Mouse (Mus musculus) neutrophil, adult 5-6 weeks (primary cell): ENCODE data around the gene Mycbpap. TPM values are rescaled to one million over a fixed set of nuclear protein-coding genes. Genes with fewer than 3 reads are reported as not detected.

ENCODE experiments used
- ATAC-seq: fragments of 151-379, 151-347 bp; 2 replicates; pipeline ENCODE4 v1.8.0; 2017; ENCODE audit warnings: mild to moderate bottlenecking, moderate TSS enrichment; ENCODE audit not compliant: insufficient number of reproducible peaks, poor library complexity, low FRiP score, severe bottlenecking; ENCODE audit errors: extremely low read depth
- total RNA-seq: library from RNA; stranded (forward); fragments of 200-1000 nt; gene quantifications from 2 replicates; pipeline ENCODE4 v1.2.3, GENCODE M21; 2017

The Mycbpap gene
- total RNA-seq, 1 experiment from 2014 or later: not detected

- ATAC-seq: no peak
Measured at GRCm38 (mm10) chr11:94466333-94466855, 55.1 kb downstream of the Mycbpap start.

- ATAC-seq: no peak
Measured at GRCm38 (mm10) chr11:94464170-94464569, 57.4 kb downstream of the Mycbpap start.

- ATAC-seq: no peak
Measured at GRCm38 (mm10) chr11:94461856-94462255, 59.7 kb downstream of the Mycbpap start.

GRCm38 (mm10) chr11:94457001-94457400, 64.5 kb downstream of the Mycbpap start:
- ATAC-seq: no peak

- no peak for ATAC-seq
Measured at GRCm38 (mm10) chr11:94456347-94456746, 65.2 kb downstream of the Mycbpap start.

GRCm38 (mm10) chr11:94455161-94455820, 66.3 kb downstream of the Mycbpap start:
- ATAC-seq: no peak

- no peak for ATAC-seq
Measured at GRCm38 (mm10) chr11:94454756-94455155, 66.8 kb downstream of the Mycbpap start.

Other genes with a start within 250 kb of the Mycbpap start
- 2.2 TPM in 1 of 2 replicates, not detected in the other for gene Gm21885, start 239.9 kb downstream of the Mycbpap start, total RNA-seq
- gene Luc7l3, start 199.8 kb downstream of the Mycbpap start, total RNA-seq: 241 and 265 TPM in 2 replicates
- gene Ankrd40, start 193.7 kb downstream of the Mycbpap start, total RNA-seq: 68.3 and 73.1 TPM in 2 replicates
- 0.86 and 1.2 TPM in 2 replicates for gene Abcc3, start 128.7 kb downstream of the Mycbpap start, total RNA-seq
- gene Cacna1g, start 47.5 kb downstream of the Mycbpap start, total RNA-seq: not detected in 2 replicates
- not detected in 2 replicates for gene Spata20, start 35.6 kb downstream of the Mycbpap start, total RNA-seq
- gene Epn3, start 21.8 kb downstream of the Mycbpap start, total RNA-seq: 2.0 and 2.4 TPM in 2 replicates
- gene Rsad1, start 27.5 kb upstream of the Mycbpap start, total RNA-seq: 2.3 and 3.3 TPM in 2 replicates
- 0.23 and 0.25 TPM in 2 replicates for gene Chad, start 43.3 kb upstream of the Mycbpap start, total RNA-seq
- gene Acsf2, start 80.1 kb upstream of the Mycbpap start, total RNA-seq: 19.8 and 22.8 TPM in 2 replicates
- gene Lrrc59, start 108.0 kb upstream of the Mycbpap start, total RNA-seq: 37.4 and 38.2 TPM in 2 replicates
- 8.6 and 13.8 TPM in 2 replicates for gene Mrpl27, start 132.0 kb upstream of the Mycbpap start, total RNA-seq
- 0.47 and 1.8 TPM in 2 replicates for gene Eme1, start 132.2 kb upstream of the Mycbpap start, total RNA-seq
- gene Xylt2, start 155.8 kb upstream of the Mycbpap start, total RNA-seq: 7.2 and 8.7 TPM in 2 replicates
- not detected in 2 replicates for gene Gm11541, start 182.8 kb upstream of the Mycbpap start, total RNA-seq
- not detected in 2 replicates for gene Cdc34b, start 220.0 kb upstream of the Mycbpap start, total RNA-seq